Mouse (Mus musculus): ENCODE data around the gene Mmp24. TPM values are rescaled to one million over a fixed set of nuclear protein-coding genes. Genes with fewer than 3 reads are reported as not detected.
"Not testable (repeated sequence)": the region's sequence is repeated elsewhere in the genome, so short reads cannot be mapped to it uniquely, and the experiment has no call there.

The Mmp24 gene
- total RNA-seq, 2 experiments from 2014 or later = 64.1 to 67.5 TPM

- DNase-seq (ENCODE audit: low spot score in 2 of 2) = peak; percentile 82 to 85
These were observed 36.8 kb downstream of the Mmp24 start for GRCm38 (mm10) chr2:155811821-155812396.

- no peak for DNase-seq (ENCODE audit: low spot score in 2 of 2)
These were observed 37.5 kb downstream of the Mmp24 start for GRCm38 (mm10) chr2:155812637-155813036.

GRCm38 (mm10) chr2:155814829-155815228, 39.7 kb downstream of the Mmp24 start:
- no peak for DNase-seq (ENCODE audit: low spot score in 2 of 2)

- no peak for DNase-seq (ENCODE audit: low spot score in 2 of 2)
These were observed 41.0 kb downstream of the Mmp24 start for GRCm38 (mm10) chr2:155816179-155816578.

- no peak for DNase-seq (ENCODE audit: low spot score in 2 of 2)
These were observed 42.4 kb downstream of the Mmp24 start for GRCm38 (mm10) chr2:155817301-155818245.

GRCm38 (mm10) chr2:155818596-155819391, 43.7 kb downstream of the Mmp24 start:
- DNase-seq (ENCODE audit: low spot score in 2 of 2) = peak; percentile 91 to 94

- DNase-seq (ENCODE audit: low spot score in 2 of 2) = no peak
These were observed 44.1 kb downstream of the Mmp24 start, which contains the start of gene BC029722 for GRCm38 (mm10) chr2:155819392-155819448. BC029722 (minus strand) TSS chr2:155819426.

GRCm38 (mm10) chr2:155819449-155820251, 44.5 kb downstream of the Mmp24 start:
- no peak for DNase-seq (ENCODE audit: low spot score in 2 of 2)

GRCm38 (mm10) chr2:155820779-155821178, 45.6 kb downstream of the Mmp24 start:
- no peak for DNase-seq (ENCODE audit: low spot score in 2 of 2)

GRCm38 (mm10) chr2:155823722-155824121, 48.6 kb downstream of the Mmp24 start:
- DNase-seq (ENCODE audit: low spot score in 2 of 2) = no peak

GRCm38 (mm10) chr2:155825904-155826629, 50.9 kb downstream of the Mmp24 start:
- no peak for DNase-seq (ENCODE audit: low spot score in 2 of 2)

- DNase-seq (ENCODE audit: low spot score in 2 of 2) = peak; percentile 75 to 81
These were observed 51.7 kb downstream of the Mmp24 start, which contains the start of gene Eif6 for GRCm38 (mm10) chr2:155826630-155827424. Eif6 (minus strand) TSS chr2:155826925.

GRCm38 (mm10) chr2:155830841-155831240, 55.7 kb downstream of the Mmp24 start:
- no peak for DNase-seq (ENCODE audit: low spot score in 2 of 2)

- no peak for DNase-seq (ENCODE audit: low spot score in 2 of 2)
These were observed 56.2 kb downstream of the Mmp24 start for GRCm38 (mm10) chr2:155831302-155831701.

GRCm38 (mm10) chr2:155832087-155832486, 56.9 kb downstream of the Mmp24 start:
- not testable (repeated sequence) for DNase-seq (ENCODE audit: low spot score in 2 of 2)

- DNase-seq (ENCODE audit: low spot score in 2 of 2) = no peak
These were observed 59.6 kb downstream of the Mmp24 start, which contains the start of gene Fam83c for GRCm38 (mm10) chr2:155834732-155835131. Fam83c (minus strand) TSS chr2:155834854.

GRCm38 (mm10) chr2:155837961-155838360, 62.8 kb downstream of the Mmp24 start:
- DNase-seq (ENCODE audit: low spot score in 2 of 2) = no peak

- DNase-seq (ENCODE audit: low spot score in 2 of 2) = no peak
These were observed 63.8 kb downstream of the Mmp24 start for GRCm38 (mm10) chr2:155838961-155839360.

- no peak for DNase-seq (ENCODE audit: low spot score in 2 of 2)
These were observed 71.8 kb downstream of the Mmp24 start for GRCm38 (mm10) chr2:155846930-155847329.

GRCm38 (mm10) chr2:155848291-155848690, 73.1 kb downstream of the Mmp24 start:
- peak; percentile 81 to 88 for DNase-seq (ENCODE audit: low spot score in 2 of 2)
